Mouse (Mus musculus): Measurements from ENCODE around the gene Plscr2. TPM values are rescaled to one million over a fixed set of nuclear protein-coding genes. Genes with fewer than 3 reads are reported as not detected.
A peak's percentile ranks its signal among the peaks of the same experiment; 100 is the strongest.

Gene Plscr2
- total RNA-seq, 1 experiment from 2014 or later, result 7.8 TPM

GRCm38 (mm10) chr9:92269829-92270404, 5.5 kb upstream of the Plscr2 start:
- peak in 1 of 2 experiments; percentile 31; a peak in 1 of 4 replicates for ATAC-seq (replicated peaks in 1 of 2; ENCODE audit: insufficient read depth in 1 of 2, low FRiP score in 2 of 2, low TSS enrichment in 1 of 2, low read depth in 1 of 2, poor library complexity in 2 of 2, severe bottlenecking in 2 of 2)

- no peak for ATAC-seq (replicated peaks in 1 of 2; ENCODE audit: insufficient read depth in 1 of 2, low FRiP score in 2 of 2, low TSS enrichment in 1 of 2, low read depth in 1 of 2, poor library complexity in 2 of 2, severe bottlenecking in 2 of 2)
Measured at GRCm38 (mm10) chr9:92270927-92271326, 4.5 kb upstream of the Plscr2 start.

DNA sequence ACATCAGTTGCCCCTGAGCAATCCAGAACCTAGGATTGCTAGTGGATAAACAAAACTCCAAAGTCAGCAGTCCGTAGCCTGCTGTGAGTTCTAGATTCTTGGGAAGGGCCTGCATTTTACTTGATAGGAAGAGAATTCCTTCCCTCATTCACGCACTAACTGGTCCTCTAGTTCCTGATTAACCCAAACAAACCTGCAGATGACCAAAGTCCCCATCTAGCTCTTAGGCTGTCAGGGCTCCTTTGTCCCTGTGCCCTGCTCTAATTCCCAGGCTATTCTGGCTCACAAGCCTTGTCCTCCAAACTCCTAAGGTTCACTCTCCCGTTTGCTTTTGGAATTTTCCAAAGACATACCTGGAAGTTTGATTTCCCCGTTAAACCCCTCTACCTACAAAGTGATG, 2.8 kb upstream of the Plscr2 start:
- ATAC-seq (replicated peaks in 1 of 2; ENCODE audit: insufficient read depth in 1 of 2, low FRiP score in 2 of 2, low TSS enrichment in 1 of 2, low read depth in 1 of 2, poor library complexity in 2 of 2, severe bottlenecking in 2 of 2), result no peak

- ATAC-seq (replicated peaks in 1 of 2; ENCODE audit: insufficient read depth in 1 of 2, low FRiP score in 2 of 2, low TSS enrichment in 1 of 2, low read depth in 1 of 2, poor library complexity in 2 of 2, severe bottlenecking in 2 of 2), result no peak
Measured at GRCm38 (mm10) chr9:92273271-92273670, 2.1 kb upstream of the Plscr2 start.

- peak; percentile 88 to 91 for ATAC-seq (replicated peaks in 1 of 2; ENCODE audit: insufficient read depth in 1 of 2, low FRiP score in 2 of 2, low TSS enrichment in 1 of 2, low read depth in 1 of 2, poor library complexity in 2 of 2, severe bottlenecking in 2 of 2)
Measured at GRCm38 (mm10) chr9:92273956-92274762, 1.2 kb upstream of the Plscr2 start.

DNA sequence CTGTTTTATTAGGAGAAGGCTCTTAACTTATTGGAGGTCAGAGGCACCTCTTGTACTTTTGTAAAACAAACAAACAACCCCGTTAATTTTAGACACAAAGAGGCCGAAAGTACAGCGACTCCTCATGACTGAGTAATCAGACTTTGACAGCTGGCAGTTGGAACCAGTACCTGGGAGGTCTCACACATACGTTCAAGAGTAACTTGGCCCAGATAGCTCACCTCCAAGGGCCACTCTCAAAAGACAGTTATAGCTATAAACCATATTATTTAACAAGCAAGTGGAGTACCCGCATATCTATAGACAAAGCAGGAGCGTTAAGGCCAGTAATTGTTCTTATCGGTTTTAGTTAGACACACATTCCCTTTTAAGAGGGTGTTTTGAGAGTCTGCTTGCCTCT, 958 bp downstream of the Plscr2 start:
- no peak for ATAC-seq (replicated peaks in 1 of 2; ENCODE audit: insufficient read depth in 1 of 2, low FRiP score in 2 of 2, low TSS enrichment in 1 of 2, low read depth in 1 of 2, poor library complexity in 2 of 2, severe bottlenecking in 2 of 2)

DNA sequence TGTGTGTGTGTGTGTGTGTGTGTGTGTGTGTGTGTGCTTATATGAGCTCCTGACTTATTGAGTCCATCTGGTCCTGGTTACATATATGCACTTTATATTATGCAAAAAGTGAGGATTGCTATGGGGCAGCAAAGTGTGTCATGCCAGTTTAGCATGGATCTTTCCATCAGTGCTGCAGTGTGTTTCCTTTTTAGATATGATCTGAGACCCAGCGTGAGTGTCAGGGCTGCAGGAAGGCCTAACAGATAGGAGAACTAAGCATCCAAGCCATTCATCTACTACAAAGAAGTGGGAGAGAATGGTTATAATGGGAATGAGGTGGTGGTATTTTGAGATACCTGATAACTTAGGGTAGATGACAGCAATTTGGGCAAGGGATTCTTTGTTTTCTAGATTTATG, 4.6 kb downstream of the Plscr2 start:
- 0 out of 4 replicates have a peak, but pooled peaks of 1 of the 2 experiments have one; percentile 22 for ATAC-seq (replicated peaks in 1 of 2; ENCODE audit: insufficient read depth in 1 of 2, low FRiP score in 2 of 2, low TSS enrichment in 1 of 2, low read depth in 1 of 2, poor library complexity in 2 of 2, severe bottlenecking in 2 of 2)

GRCm38 (mm10) chr9:92282563-92283171, 7.3 kb downstream of the Plscr2 start:
- no peak for ATAC-seq (replicated peaks in 1 of 2; ENCODE audit: insufficient read depth in 1 of 2, low FRiP score in 2 of 2, low TSS enrichment in 1 of 2, low read depth in 1 of 2, poor library complexity in 2 of 2, severe bottlenecking in 2 of 2)

DNA sequence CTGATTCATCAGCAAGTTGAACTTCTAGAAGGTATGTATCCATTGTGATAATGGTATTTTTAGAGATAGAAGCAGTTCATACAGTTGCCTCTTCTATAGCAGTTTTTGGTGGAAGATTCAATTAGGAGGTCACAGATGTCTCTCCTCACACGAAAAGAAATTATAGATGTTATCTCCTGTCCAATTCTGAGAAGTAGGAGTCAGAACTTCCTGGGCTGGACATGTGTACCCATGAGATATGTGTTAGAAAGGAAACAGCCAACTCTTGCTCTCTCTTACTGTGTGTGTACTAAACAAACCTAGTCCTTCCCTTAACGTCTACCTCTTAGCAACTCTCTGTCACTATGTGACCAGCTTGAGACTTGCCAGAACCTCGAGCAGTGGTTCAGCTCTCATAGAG, 14.3 kb downstream of the Plscr2 start:
- ATAC-seq (replicated peaks in 1 of 2; ENCODE audit: insufficient read depth in 1 of 2, low FRiP score in 2 of 2, low TSS enrichment in 1 of 2, low read depth in 1 of 2, poor library complexity in 2 of 2, severe bottlenecking in 2 of 2), result peak; percentile 86 to 88

- no peak for ATAC-seq (replicated peaks in 1 of 2; ENCODE audit: insufficient read depth in 1 of 2, low FRiP score in 2 of 2, low TSS enrichment in 1 of 2, low read depth in 1 of 2, poor library complexity in 2 of 2, severe bottlenecking in 2 of 2)
Measured at GRCm38 (mm10) chr9:92292169-92292568, 16.8 kb downstream of the Plscr2 start.

DNA sequence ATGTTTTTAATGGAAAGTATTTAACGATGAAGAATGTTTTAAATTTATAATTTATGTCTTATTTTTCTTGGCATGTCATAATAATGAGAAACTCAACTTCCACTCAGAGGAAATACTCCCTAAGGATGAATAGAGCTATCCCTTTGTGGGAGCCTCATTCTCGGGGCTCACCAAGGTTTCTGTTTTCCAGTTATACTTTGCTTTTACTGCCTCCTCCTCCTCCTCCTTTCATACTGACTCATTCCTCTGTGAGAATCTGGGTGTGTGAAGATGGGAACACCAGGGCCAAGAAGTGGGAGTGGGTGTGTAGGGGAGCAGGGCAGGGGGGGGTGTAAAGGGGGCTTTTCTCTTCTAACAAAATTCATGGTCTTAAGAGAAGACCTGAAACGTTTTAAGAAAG, 17.5 kb downstream of the Plscr2 start:
- no peak for ATAC-seq (replicated peaks in 1 of 2; ENCODE audit: insufficient read depth in 1 of 2, low FRiP score in 2 of 2, low TSS enrichment in 1 of 2, low read depth in 1 of 2, poor library complexity in 2 of 2, severe bottlenecking in 2 of 2)

DNA sequence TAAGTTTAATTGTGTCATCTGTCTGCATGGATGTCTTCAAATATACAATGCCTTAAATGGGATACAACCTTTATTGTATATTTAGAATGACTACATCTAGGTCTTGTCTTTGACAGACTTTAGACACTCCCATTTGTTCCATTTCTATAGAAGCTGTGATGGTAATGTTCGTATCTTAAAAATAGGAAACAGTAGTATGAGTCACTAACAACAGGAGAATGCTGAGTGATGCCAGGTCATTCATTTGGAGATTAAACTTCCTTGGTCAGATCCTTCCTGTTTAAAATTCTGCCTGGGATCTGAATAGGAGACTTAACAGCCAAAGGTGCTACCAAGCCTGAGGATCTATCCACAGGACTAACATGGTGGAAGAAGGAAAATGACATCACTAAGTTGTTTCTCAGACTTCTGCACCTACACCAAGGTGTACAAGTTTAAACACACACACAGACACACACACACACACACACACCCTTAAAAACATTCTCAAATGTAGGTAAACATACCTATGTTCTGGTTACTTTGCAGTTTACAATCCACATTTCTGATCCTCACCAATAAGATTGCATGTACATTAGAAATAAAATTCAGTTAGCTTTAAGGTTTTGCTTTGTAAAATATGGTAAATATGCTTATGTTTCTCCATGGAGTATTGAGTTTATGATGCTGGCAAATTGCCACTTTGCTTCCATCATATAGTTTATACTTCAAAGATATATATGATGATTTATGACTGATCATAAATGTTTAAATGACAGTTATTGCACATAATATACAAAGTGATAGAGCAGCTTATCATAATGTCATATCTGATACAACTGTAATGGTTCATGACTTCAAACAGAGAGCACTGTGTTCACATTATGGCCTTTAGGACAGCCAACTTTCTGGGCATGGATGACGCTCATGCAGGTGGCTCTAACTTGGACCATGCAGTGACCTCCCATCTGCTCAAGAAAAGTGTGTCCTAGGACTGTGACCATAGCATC, 18.5 kb downstream of the Plscr2 start:
- no peak for ATAC-seq (replicated peaks in 1 of 2; ENCODE audit: insufficient read depth in 1 of 2, low FRiP score in 2 of 2, low TSS enrichment in 1 of 2, low read depth in 1 of 2, poor library complexity in 2 of 2, severe bottlenecking in 2 of 2)

GRCm38 (mm10) chr9:92298288-92298687, 22.9 kb downstream of the Plscr2 start:
- ATAC-seq (replicated peaks in 1 of 2; ENCODE audit: insufficient read depth in 1 of 2, low FRiP score in 2 of 2, low TSS enrichment in 1 of 2, low read depth in 1 of 2, poor library complexity in 2 of 2, severe bottlenecking in 2 of 2), result no peak

DNA sequence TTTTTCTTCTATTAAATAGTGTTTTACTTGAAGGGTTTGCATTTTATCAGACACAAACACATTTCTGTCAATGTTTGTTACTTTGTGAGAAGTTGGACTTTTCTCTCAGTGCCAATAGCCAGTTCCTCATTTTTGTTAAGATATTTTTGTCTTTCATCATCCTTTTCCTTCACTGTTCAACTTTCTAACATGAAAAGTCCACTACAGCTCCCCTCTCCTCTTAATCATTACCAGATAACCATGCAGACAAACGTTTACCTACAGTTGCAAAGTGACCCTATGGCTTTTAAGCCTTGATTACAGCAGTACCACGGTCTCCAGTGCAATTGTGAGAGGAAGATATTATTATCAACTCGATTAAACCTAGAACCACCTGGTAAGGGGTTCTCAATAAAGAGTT, 25.8 kb downstream of the Plscr2 start:
- peak in 1 of 2 experiments; percentile 17; a peak in 1 of 4 replicates for ATAC-seq (replicated peaks in 1 of 2; ENCODE audit: insufficient read depth in 1 of 2, low FRiP score in 2 of 2, low TSS enrichment in 1 of 2, low read depth in 1 of 2, poor library complexity in 2 of 2, severe bottlenecking in 2 of 2)

- ATAC-seq (replicated peaks in 1 of 2; ENCODE audit: insufficient read depth in 1 of 2, low FRiP score in 2 of 2, low TSS enrichment in 1 of 2, low read depth in 1 of 2, poor library complexity in 2 of 2, severe bottlenecking in 2 of 2), result no peak
Measured at GRCm38 (mm10) chr9:92305075-92305474, 29.7 kb downstream of the Plscr2 start.

DNA sequence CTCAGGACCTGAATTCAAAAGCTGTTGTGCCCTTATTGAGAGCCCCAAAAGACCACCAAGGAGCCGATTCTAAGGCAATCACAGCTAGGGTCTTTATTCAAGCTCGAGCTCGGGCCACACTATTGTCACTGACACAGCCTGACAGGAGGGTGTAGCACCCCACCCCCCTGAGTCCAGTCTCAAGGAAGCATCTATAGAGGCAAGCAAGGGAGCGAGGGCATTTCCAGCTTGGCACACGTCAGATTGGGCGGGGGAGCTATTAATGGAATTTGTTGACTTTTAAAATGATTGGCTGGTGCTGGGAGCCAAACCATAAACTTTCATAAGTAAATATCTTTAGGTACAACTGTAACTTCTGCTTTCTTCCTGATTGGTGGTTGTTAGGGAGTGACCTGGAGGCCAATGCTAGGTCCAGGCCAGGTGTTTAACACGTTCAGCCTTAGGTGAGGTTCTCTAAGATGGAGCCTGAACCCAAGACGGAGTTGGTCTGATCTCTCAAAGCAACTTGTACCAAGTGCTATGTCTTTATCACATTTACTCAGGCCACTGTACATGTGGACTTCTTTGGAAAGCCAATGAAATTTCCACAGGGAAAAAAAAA, 30.3 kb downstream of the Plscr2 start:
- no peak for ATAC-seq (replicated peaks in 1 of 2; ENCODE audit: insufficient read depth in 1 of 2, low FRiP score in 2 of 2, low TSS enrichment in 1 of 2, low read depth in 1 of 2, poor library complexity in 2 of 2, severe bottlenecking in 2 of 2)

- ATAC-seq (replicated peaks in 1 of 2; ENCODE audit: insufficient read depth in 1 of 2, low FRiP score in 2 of 2, low TSS enrichment in 1 of 2, low read depth in 1 of 2, poor library complexity in 2 of 2, severe bottlenecking in 2 of 2), result no peak
Measured at GRCm38 (mm10) chr9:92309077-92309476, 33.7 kb downstream of the Plscr2 start, which contains the start of gene 1700057G04Rik. 1700057G04Rik (plus strand) TSS chr9:92309377.
